Mouse (Mus musculus): ENCODE measurements around the gene Tlk1.

Tlk1 gene

GRCm38 (mm10) chr2:70784447-70784846, 41.1 kb downstream of the Tlk1 start:
- no peak for DNase-seq

- DNase-seq: no peak
Measured at GRCm38 (mm10) chr2:70783504-70783903, 42.0 kb downstream of the Tlk1 start.

GRCm38 (mm10) chr2:70779634-70780033, 45.9 kb downstream of the Tlk1 start:
- peak; percentile 80 for DNase-seq

GRCm38 (mm10) chr2:70776744-70777143, 48.8 kb downstream of the Tlk1 start:
- peak; percentile 16 for DNase-seq

- peak; percentile 34 for DNase-seq
Measured at GRCm38 (mm10) chr2:70764734-70765133, 60.8 kb downstream of the Tlk1 start.

GRCm38 (mm10) chr2:70762741-70763140, 62.8 kb downstream of the Tlk1 start:
- no peak for DNase-seq

GRCm38 (mm10) chr2:70752149-70752548, 73.4 kb downstream of the Tlk1 start:
- DNase-seq: no peak

GRCm38 (mm10) chr2:70751655-70752054, 73.9 kb downstream of the Tlk1 start:
- DNase-seq: no peak

GRCm38 (mm10) chr2:70742588-70742987, 82.9 kb downstream of the Tlk1 start:
- DNase-seq: no peak

- no peak for DNase-seq
Measured at GRCm38 (mm10) chr2:70741901-70742300, 83.6 kb downstream of the Tlk1 start.

- DNase-seq: no peak
Measured at GRCm38 (mm10) chr2:70736008-70736407, 89.5 kb downstream of the Tlk1 start.

GRCm38 (mm10) chr2:70735534-70735933, 90.0 kb downstream of the Tlk1 start:
- DNase-seq: no peak

- DNase-seq: no peak
Measured at GRCm38 (mm10) chr2:70727089-70727488, 98.4 kb downstream of the Tlk1 start.

- DNase-seq: no peak
Measured at GRCm38 (mm10) chr2:70723610-70724243, 101.8 kb downstream of the Tlk1 start.

GRCm38 (mm10) chr2:70710878-70711277, 114.7 kb downstream of the Tlk1 start:
- DNase-seq: no peak

GRCm38 (mm10) chr2:70710236-70710635, 115.3 kb downstream of the Tlk1 start:
- DNase-seq: no peak

GRCm38 (mm10) chr2:70708986-70709730, 116.4 kb downstream of the Tlk1 start:
- no peak for DNase-seq

- no peak for DNase-seq
Measured at GRCm38 (mm10) chr2:70702403-70702802, 123.1 kb downstream of the Tlk1 start.

GRCm38 (mm10) chr2:70701571-70701970, 124.0 kb downstream of the Tlk1 start:
- DNase-seq: no peak

GRCm38 (mm10) chr2:70700851-70701250, 124.7 kb downstream of the Tlk1 start:
- no peak for DNase-seq

GRCm38 (mm10) chr2:70695712-70696111, 129.8 kb downstream of the Tlk1 start:
- DNase-seq: peak; percentile 46

GRCm38 (mm10) chr2:70690195-70690594, 135.3 kb downstream of the Tlk1 start:
- DNase-seq: no peak

- no peak for DNase-seq
Measured at GRCm38 (mm10) chr2:70688454-70689078, 137.0 kb downstream of the Tlk1 start.

GRCm38 (mm10) chr2:70682324-70682723, 143.2 kb downstream of the Tlk1 start:
- DNase-seq: no peak
